In the genomic region with DNA sequence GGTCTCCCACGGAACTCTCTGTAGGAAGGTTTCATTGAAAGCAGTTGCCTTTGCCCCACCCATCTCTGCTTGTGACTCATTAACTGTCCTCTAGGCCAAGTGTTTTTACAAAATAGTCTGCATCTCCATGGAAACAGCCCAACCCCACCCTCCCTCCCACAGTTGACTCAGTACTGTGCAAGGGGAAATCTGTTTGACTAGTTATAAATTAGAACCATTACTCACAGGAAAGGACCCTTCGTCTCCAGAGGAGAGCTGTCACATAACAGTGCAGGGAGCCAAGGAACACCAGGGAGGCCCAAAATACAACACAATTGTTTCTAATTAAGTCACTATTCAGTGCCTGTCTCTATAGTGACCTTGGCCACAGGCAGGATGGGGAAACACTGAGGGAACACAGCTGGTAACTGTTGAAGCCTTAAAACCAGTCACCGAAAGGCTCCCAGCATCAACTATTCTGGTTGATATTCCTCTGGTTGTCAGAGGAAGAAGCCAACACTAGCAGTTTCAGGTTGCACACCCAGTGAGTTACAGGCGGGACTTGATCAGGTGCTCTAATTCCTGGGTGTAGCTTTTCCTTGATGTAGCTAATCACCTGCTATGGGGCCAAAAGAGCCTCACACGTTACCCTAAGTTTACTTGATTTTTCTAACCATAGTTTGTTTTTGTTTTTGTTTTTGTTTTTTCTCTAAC, we compare ENCODE assay signal across 8 mouse cellular contexts. TPM values are rescaled to one million over a fixed set of nuclear protein-coding genes. Genes with fewer than 3 reads are reported as not detected.
DNase-seq lines count a peak whose midpoint lies in the region; ATAC-seq and TF ChIP-seq lines count a peak whose summit lies in the region.

No protein-coding gene starts in this region.

- 23% methylated on average over 5 of the region's 5 CpGs for WGBS in hindbrain, postnatal 0 days
- WGBS in small intestine, adult 2 months: 6% methylated on average over 5 of the region's 5 CpGs

- peak overlapping the region; percentile 12; the same call in 1 of the 2 replicates for H3K27ac ChIP-seq in bone marrow macrophage, adult 2 months (ENCODE audit: insufficient read depth, low read depth, low read length)
- no peak overlapping the region for H3K27ac ChIP-seq in hindbrain, postnatal 0 days
- H3K27ac ChIP-seq in small intestine, adult 2 months (ENCODE audit: insufficient read depth, low read depth, low read length): peak overlapping the region; percentile 92

- peak; percentile 86 for DNase-seq in ES-CJ7 (ENCODE audit: low read depth, low spot score)
- peak; percentile 34 to 53 for DNase-seq in gastrocnemius, adult 8-10 months (ENCODE audit: low spot score in 2 of 2)
- peak; percentile 52 for DNase-seq in hindbrain, postnatal 0 days (ENCODE audit: low spot score)
- peak; percentile 19 for DNase-seq in left cerebral cortex, adult 11 months (ENCODE audit: low spot score)
- peak; percentile 82 for DNase-seq in lung, postnatal 25 days (ENCODE audit: low spot score)
- no peak for DNase-seq in thymus, postnatal 10 days (ENCODE audit: low spot score in 2 of 2)

- no peak overlapping the region for H3K9ac ChIP-seq in hindbrain, postnatal 0 days (replicated peaks; ENCODE audit: low read length)

- no peak for TF ChIP-seq POLR2A in bone marrow macrophage, adult 2 months (IDR thresholded peaks at IDR 0.05; ENCODE audit: borderline replicate concordance, low read depth, low read length)
- TF ChIP-seq POLR2A in small intestine, adult 2 months (IDR thresholded peaks at IDR 0.05; ENCODE audit: low read depth, low read length): no peak

- H3K4me3 ChIP-seq in bone marrow macrophage, adult 2 months (ENCODE audit: insufficient read depth, low read length): no peak overlapping the region
- H3K4me3 ChIP-seq in hindbrain, postnatal 0 days (ENCODE audit: low read length): no peak overlapping the region
- H3K4me3 ChIP-seq in small intestine, adult 2 months (ENCODE audit: low read depth, low read length): no peak overlapping the region

- H3K9me3 ChIP-seq in hindbrain, postnatal 0 days (ENCODE audit: low read length): no peaks in the 10 kb centered on the region

- H3K4me2 ChIP-seq in hindbrain, postnatal 0 days (ENCODE audit: low read depth, low read length): no peak overlapping the region

- peak; percentile 89 for ATAC-seq in hindbrain, postnatal 0 days

- peaks cover 23% of the 10 kb centered on the region for H3K4me1 ChIP-seq in bone marrow macrophage, adult 2 months (ENCODE audit: control insufficient read depth, insufficient read depth, low read length)
- H3K4me1 ChIP-seq in hindbrain, postnatal 0 days (ENCODE audit: insufficient read depth, low read length): no peaks in the 10 kb centered on the region
- H3K4me1 ChIP-seq in small intestine, adult 2 months (ENCODE audit: control insufficient read depth, insufficient read depth, insufficient read length, low read length): peaks cover 22% of the 10 kb centered on the region; the same call in 1 of the 2 replicates

- H3K27me3 ChIP-seq in hindbrain, postnatal 0 days (ENCODE audit: insufficient read depth, low read length): no peaks in the 10 kb centered on the region
- H3K27me3 ChIP-seq in small intestine, adult 2 months (ENCODE audit: control insufficient read depth, insufficient read depth, low read length): no peaks in the 10 kb centered on the region

- H3K36me3 ChIP-seq in hindbrain, postnatal 0 days (ENCODE audit: insufficient read depth, low read length): no peaks in the 10 kb centered on the region
- H3K36me3 ChIP-seq in small intestine, adult 2 months (ENCODE audit: control insufficient read depth, insufficient read depth, low read length): no peaks in the 10 kb centered on the region

- no peak for TF ChIP-seq CTCF in bone marrow macrophage, adult 2 months (IDR thresholded peaks at IDR 0.05; ENCODE audit: low read depth, low read length)
- no peak for TF ChIP-seq CTCF in hindbrain, postnatal 0 days (IDR thresholded peaks at IDR 0.05; ENCODE audit: low read depth)
- no peak for TF ChIP-seq CTCF in small intestine, adult 2 months (IDR thresholded peaks at IDR 0.05; ENCODE audit: extremely low read depth, insufficient read length, insufficient replicate concordance, low read depth, low read length)

RNA-seq across cellular contexts. Expression of a gene that starts 42.5 kb away (rescaled TPM):
- 412 and 439 TPM in 2 replicates for polyA plus RNA-seq in bone marrow macrophage, adult 2 months (2012; ENCODE audit: insufficient read depth, insufficient read length, missing spikeins)
- total RNA-seq in gastrocnemius, adult 8-10 months (2022): 10 to 100 TPM; 16.5 to 34.3 (median 26.9) TPM
- total RNA-seq in hindbrain, postnatal 0 days (2014; rRNA removed): 91.5 and 109 TPM in 2 replicates
- 198 and 206 TPM in 2 replicates for polyA plus RNA-seq in hindbrain, postnatal 0 days (2015; fragmentation: Nextera tagmentation; extraction: Ambion mirVana)
- polyA plus RNA-seq in small intestine, adult 2 months (2012; rRNA removed): 43.4 and 172 TPM in 2 replicates

RNA-seq across cellular contexts. Expression of a gene that starts 55.1 kb away (rescaled TPM):
- not detected in 2 replicates for polyA plus RNA-seq in bone marrow macrophage, adult 2 months (2012; ENCODE audit: insufficient read depth, insufficient read length, missing spikeins)
- not detected for total RNA-seq in gastrocnemius, adult 8-10 months (2022)
- total RNA-seq in hindbrain, postnatal 0 days (2014; rRNA removed): not detected in 2 replicates
- polyA plus RNA-seq in hindbrain, postnatal 0 days (2015; fragmentation: Nextera tagmentation; extraction: Ambion mirVana): not detected in 2 replicates
- not detected in 2 replicates for polyA plus RNA-seq in small intestine, adult 2 months (2012; rRNA removed)

Comparison
In these comparisons a context has a peak if more than half of its experiments do, and no peak if none do; other contexts are left out.
1. DNase-seq: peak in ES-CJ7 (single experiment), gastrocnemius, adult 8-10 months (2 of 2), hindbrain, postnatal 0 days (single experiment), left cerebral cortex, adult 11 months (single experiment) and lung, postnatal 25 days (single experiment); none in thymus, postnatal 10 days (0 of 2).